Mouse (Mus musculus) cerebellum, adult 8-10 months (tissue): Measurements from ENCODE around the gene Reln.
A peak's percentile ranks its signal among the peaks of the same experiment; 100 is the strongest.

ENCODE experiments used
- DNase-seq: peaks from one replicate; pipeline ENCODE4 v3.0.0; 2022

The Reln gene

DNA sequence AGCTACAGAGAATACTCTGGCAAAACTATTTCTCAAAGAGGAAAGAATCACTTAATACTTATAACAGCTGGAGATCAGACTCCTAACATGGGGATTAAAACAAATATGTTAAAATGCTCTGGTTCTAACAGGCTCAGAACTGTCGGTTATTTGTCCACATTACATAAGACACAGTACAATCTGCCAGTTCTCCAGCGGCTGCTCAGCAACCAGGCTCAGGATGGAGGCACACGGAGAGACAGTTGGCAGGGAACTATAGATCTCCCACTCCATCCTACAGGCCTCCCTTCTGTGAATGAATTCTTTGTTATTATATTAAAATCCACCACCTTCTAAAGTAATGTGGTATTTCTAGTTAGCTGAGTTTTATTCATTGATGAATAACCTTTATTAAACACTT is 37.4 kb downstream of the Reln start:
- peak; percentile 48 for DNase-seq

DNA sequence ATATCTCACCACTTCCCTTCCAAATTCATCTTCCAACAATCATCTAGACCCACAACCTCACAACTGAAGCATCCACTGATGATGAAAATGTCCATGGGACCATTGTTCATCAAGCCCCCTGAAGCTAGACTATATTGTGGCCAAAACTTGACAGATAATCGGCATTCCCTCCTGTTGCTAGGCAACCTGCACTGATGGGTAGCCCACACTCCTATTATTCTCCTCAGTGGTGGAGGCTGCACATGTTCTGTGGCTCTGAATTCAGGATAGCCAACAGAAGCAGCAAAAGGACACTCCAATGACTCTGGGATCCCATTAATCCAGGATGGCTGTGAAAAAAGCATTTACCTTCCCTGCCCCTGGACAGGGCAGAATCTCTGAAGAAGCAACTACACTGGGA is 40.8 kb downstream of the Reln start:
- no peak for DNase-seq

DNA sequence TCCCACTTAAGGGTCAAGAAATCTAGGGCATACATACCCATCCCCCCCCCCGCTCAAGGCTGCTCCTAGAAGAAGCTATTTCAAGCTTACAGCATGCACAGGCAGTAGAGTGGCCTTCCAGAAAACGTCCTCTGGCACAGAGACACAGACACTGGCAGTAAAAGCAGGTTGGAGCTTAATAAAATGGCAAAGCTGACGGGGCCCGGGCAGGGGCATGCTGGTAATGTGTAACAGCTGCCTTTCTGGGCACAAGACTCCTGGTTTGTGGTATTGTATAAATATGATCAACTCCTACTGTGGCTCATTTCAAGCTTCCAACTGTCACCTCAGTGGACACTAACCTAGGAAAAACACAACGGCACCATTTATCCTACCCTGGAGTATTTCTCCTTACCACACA is 42.2 kb downstream of the Reln start:
- DNase-seq = peak; percentile 64

DNA sequence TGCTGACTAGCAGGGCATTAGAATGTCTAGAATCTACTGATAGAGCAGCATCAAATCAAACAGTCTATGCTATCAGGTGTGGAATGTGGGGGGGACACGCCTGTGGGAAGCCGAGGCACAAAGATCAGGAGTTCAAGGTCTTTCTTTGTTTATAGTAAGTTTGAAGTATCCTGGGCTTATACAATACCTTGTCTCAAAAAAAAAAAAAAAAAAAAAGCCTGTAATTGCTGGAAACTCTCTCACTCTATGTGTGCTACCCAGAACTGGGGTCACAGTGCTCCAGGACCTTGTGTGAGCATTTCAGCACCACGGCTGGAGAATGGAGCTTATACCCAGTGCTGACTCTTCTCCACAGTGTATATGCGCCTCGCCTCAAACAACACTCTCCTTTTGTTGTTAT is 43.7 kb downstream of the Reln start:
- no peak for DNase-seq

DNA sequence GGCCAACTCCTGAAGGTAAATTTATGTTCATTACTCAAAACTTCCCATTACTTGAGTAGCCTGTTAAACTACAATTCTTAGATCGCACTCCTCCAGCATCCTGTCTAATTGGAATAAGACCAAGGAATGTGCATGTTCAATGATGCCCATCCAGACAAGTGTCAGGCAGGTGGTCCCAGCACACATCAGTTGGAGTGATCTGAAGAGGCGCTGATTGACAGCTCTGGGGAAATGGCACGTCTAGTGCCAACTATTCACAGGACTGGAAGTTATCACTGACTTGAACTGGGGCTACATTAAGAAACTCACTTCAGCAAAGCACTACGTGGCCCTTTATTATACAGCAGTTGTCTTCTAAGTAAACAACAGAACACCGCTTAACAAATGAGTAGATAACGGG is 44.5 kb downstream of the Reln start:
- no peak for DNase-seq

DNA sequence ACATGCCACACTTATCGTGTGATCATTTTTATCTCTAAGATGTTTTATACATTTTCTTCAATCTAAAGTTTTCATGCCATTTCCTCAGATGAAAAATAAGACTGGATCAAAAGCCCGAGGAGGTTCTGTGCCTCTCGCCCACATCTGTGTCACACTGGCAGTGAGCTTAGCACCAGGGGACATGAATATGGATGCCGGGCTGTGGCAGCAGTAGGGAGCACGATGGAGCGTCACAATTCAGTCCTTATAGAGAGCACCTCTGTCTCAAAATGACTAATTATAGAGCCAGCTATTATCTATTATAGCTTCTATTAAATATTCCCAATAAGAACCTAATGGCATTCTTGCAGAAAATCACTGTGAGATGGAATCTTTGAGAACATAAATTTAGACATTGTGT is 49.3 kb downstream of the Reln start:
- DNase-seq = no peak

DNA sequence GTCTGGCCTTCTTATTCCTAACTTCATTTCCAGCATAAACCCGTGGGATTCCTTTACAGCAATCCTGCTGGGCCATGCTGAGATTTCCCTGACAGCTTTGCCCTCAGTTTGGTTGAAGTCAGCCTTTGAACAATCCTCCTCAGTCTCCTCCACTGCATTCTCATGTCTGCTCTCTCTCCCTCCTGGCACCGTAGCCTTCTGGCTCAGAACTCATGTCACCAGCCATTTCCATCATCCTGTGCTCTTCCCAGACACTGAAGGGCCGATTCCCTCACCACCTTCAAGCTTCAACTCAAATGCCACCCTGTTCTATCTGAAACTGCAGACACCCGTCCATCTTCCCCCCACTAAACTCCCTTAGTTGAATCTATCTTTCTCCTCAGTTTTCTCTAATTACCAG is 53.1 kb downstream of the Reln start:
- DNase-seq = no peak

DNA sequence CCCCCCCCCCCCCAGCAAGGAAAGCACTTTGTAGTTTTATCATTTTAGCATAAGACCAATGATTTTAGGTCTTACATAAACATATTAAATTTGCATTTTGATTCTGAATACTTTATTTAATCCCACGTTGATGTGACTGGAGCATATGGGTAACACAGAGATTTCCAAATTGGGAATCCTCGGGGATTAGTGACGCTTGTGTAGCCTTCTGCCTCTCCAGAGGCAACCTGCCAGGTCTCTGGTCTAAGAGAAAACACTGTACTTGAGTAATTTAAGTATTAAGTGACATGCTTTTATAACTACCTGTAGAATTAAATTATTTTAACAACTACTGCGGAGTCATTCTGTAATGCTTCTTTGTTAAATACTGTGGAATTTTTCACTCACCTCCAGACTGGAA is 59.1 kb downstream of the Reln start:
- DNase-seq = no peak

DNA sequence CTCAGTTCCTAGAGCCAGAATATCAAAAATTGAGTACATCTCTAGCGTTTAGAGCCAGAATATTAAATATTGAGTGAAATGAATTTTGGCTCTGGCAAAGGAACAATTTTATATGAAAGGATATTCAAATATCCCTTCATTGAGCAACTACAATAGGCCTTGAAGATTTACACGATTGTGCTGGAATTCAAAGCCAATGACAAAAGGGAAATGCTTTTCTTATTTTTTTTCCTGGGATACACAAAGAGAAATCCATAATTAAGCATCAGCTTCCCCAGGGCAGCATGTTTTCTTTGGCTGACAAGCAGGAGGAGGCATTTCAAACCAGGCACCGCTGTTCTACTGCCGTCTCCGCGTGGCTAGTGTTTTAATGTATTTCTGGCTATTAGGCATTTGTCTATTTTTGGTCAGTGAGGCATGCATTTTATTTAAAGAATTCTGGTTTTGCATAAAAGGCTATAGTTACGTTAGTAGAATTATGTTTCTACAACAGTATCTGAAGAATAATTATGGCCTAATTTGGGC is 62.3 kb downstream of the Reln start:
- no peak for DNase-seq

DNA sequence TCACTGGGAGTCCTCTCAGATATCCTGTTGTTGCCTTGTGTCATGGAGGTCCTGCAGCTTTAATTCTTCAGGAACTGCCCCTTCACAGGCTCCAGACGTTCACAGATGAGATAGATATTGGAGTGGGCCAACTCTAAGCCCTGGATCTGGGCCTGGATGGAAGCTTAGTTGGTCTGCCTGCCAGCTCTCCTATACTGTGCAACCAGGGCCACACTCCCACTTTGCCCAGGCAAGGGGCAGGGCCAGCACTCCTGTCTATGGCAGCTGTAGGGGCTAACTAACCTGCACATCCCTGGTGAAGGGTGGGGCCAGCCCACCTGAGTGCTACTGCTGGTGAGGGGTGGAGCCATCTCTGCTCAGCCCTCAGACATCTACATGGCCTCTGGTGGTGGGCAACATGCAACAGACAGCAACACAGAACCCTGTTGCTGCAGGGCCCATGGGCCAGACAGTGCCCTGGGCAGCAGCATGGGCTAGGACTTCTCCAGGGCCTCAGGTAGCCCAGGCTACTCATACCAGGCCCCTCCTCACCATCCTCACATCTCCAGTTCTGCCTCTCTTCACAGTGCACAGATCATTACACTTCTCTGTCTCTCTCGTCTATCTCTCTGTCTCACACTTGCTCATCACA is 63.9 kb downstream of the Reln start:
- DNase-seq = no peak

DNA sequence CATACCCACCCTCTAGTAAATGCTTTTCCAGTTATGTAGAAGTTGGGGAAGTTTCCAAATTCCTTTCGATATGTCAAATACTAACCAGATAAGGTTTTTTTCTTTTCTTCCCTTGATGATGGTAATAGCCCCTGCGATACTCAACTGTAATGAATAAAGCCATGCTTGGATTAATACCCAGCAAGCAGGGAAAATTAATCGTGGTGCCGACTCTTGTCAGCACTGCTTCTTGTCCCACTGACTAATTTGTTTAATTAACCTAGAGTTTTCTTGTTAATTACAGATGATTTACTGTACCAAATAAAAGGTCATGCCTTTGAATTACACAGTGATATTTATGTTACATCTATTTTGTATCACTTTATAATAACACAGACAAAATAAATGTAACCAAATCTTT is 65.3 kb downstream of the Reln start:
- no peak for DNase-seq

DNA sequence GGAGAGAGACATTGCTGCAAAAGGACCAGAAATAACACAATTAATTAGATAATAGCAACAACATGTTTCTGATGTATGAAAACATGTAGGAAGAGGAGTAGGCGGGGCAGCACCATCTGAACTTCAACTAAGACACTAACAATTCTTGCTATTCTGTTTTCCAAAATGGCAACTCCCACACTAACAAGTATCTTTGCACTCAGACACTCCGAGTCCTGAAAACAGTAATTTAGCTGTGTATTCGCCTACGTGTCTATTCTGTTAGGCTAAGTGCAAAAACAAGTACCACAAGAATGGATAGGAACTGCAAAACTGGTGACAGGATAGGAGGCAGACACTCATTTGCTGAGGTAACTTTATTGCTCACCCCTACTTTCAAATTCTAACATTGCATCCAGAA is 70.4 kb downstream of the Reln start:
- DNase-seq = no peak

DNA sequence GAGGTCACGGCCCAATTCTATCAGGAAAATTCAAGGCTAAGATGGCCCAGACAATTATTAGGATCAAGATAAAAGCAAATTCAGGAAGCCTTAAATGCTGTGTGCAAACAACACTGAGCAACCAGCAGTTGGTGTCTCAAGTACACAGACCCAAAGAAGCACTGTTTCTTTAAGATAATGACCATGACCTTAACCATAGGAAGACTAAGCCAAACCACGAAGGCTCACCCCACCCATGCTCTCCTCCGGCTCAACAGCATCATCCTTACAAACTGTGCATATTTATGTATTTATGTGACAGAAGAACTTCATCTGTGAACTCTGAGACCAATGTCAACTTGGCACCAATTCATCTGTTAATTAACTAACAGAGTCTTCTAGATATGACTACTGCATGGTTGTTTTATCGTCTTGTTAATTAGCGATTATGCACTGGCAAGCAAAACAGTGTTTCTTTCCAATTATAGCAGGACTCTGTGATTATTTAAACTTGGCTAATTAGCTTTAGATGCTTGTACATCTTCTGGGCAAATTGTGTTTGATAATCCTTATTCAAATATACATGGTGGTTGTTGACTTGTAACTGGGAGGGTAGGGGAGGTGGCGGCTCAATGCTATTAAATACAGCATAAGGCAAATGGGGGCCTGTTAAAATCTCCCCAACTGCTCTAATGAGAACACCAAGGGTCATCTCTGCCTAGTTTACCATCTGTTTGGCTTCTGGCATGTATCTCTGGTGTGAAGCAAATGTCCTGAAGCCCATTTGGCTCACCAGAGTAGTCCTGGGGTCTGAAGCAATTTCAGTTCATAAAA is 77.8 kb downstream of the Reln start:
- DNase-seq = peak; percentile 57

DNA sequence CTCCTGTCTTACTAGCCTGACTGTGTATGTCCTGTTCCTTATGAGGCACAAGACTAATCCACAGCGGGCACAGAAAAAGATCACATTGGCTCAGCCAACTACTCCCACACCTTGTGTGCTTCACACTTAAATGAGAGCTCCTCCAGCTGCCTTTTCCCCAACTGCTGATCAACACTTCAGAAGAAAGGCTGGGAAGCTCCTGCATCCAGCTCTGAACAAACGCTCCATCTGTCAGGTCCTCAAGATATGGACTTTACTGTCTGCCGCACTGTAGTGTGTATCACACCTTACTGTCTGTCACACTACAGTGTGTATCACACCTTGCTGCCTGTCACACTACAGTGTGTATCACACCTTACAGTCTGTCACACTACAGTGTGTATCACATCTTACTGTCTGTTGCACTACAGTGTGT is 82.1 kb downstream of the Reln start:
- DNase-seq = no peak

DNA sequence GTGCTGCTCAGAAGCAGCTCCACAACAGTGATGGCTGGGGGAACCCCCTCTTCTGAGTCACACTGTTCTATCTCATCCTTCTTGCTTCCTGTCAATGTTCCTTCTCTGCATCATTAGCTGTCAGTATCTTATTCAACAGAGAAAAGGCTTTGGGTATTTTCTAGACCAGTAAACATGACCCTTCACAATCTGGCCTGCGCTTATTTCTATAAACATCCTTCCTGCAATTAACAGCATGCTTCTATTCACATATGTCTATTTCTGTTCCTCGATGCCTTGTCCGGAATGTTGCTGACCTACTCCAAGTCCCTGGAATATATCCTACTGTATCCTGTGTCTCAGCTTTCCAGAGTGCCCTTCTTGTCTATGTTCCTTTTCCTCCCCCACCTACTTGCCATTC is 89.2 kb downstream of the Reln start:
- no peak for DNase-seq

DNA sequence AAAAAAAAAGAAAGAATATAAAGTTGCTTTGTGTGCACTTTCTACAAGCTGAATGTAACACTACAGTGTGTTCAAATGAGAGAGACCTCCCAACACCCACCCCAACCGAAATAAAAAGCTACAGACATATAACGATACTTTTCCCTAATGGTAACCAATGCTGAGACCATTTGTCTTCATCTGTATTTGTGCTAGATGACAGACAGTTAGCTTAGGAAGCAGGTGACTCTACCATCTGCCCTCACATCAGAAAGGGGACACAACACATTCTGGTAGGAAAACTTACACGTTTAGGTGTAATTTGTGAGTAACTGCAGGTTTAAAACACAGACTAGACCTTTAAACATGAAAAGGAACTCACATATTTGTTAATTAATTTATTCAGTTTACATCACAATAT is 90.6 kb downstream of the Reln start:
- DNase-seq = no peak

DNA sequence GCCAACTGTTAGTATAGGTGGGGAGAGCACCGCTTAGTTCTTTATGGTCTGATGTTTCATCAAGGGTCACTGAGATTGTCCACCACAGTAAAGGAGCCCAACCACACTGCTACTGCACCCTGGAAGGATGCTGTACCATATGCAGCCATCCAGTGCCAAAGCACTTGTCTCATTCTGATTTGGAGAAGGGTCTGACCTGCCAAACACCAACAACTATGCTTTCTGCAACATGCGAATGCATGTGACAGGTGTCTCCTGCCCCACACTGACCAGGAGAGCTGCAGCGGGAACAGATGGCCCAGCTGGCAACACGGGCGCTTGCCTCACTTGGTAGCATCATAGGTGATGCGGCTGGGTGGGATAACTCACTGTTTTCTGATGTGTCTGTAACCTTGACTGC is 91.2 kb downstream of the Reln start:
- peak; percentile 79 for DNase-seq

DNA sequence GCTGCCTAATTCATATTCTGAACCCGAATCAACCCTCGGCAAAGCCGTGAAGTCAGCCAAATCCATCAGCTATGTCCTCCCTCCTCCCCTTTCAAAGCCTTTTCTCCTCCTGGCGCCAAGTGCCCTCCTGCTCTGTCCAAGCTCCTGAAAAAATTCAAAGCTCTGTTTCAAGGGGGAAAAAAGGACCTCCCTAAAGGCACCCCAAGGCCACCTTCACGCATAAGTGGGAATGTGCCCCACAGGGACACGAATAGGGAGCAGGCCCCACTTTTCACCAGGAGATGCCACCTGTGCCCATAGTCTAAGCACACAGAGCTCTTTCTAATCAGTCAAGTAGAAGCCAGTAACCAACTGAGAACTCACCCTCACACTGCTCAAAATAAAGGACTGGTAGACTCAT is 96.7 kb downstream of the Reln start:
- peak; percentile 51 for DNase-seq

DNA sequence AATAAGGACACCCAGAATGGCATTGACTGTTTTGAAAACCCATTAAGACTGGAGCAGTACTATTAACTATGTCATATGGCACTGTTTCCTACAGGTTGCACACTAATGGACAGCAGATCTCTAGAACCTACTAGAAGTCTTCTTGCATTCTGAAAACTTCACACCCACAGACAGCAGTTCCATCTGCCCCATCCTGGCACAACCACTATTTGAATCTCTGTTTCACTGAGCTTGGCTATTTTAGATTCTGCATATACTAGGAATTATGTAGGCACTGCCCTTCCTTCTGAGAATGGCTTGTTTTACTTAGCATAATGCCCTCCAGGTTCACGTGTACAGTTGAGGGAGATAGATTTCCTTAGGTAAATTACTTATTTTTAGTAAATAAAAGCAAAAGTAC is 99.4 kb downstream of the Reln start:
- no peak for DNase-seq

DNA sequence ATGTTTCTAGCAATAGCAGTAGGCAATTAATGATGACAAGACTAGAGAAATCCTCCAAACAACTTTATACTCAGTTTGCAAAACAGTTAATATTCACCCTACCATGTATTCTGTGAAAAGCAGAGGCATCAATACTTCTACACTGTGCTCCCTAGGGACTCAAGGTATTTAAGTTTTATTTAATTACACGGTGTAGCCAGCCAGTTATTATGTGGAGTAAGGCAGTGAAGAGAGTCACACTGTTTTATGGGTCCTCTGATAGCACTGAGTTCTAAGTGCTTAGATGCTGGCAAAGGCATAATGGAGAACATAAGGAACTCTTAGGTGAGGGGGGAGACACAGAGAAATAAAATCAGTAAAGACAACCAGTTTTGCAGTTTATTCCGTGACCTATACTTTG is 101.0 kb downstream of the Reln start:
- no peak for DNase-seq

DNA sequence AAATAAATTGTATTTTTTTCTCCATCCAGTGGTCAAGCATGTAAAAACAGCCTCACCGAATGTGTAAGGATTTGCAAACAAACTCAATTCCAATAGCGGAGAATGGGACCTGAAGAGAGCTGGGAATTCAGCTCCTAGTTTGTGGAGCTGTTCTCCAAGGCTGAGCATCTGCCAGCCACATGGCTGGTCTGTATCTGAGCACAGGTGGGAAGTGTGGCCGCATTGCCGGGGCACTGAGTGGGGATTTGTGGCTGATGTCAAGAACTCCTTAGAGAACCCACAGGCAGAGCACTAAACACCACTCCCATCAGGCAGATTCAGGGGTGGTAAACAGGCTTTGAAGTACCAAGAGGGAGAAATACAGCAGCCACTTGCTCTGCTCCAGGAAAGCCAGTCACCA is 102.9 kb downstream of the Reln start:
- no peak for DNase-seq

DNA sequence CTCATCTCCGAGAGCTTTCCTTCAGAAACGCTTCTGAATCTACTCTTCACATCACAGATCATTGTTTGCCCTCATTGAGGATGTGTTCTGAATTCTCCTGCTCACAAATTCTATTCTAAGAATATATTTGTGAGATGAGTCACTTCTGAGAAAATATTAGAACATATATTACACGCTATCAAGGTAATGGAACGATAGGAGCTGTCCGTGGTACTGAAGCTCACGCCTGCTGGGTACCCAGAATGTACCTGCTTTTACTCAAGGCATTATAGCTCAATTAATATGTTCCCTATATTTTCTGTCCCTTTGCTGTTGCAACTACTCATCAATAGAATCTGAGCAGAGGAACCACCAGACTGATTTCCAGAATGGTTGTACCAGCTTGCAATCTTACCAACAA is 107.7 kb downstream of the Reln start:
- no peak for DNase-seq

DNA sequence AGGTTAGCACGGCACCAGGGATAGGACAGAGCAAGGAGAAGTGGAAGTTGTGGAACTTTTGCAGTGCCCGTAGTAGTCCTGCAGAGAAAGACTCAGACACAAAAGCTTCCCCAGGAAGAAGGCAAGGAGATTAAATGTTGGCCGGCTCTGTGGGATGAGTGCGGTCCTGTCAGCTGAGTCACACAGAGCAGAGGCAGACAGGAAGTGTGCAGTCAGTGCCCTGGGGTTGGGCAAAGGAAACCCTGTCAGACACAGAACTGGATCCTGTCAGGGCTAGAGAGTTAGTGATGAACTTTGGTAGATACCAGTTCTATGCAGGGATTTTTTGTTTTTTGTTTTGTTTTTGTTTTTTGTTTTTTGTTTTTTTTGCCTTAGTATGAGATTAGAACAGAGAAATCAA is 120.0 kb downstream of the Reln start:
- no peak for DNase-seq

DNA sequence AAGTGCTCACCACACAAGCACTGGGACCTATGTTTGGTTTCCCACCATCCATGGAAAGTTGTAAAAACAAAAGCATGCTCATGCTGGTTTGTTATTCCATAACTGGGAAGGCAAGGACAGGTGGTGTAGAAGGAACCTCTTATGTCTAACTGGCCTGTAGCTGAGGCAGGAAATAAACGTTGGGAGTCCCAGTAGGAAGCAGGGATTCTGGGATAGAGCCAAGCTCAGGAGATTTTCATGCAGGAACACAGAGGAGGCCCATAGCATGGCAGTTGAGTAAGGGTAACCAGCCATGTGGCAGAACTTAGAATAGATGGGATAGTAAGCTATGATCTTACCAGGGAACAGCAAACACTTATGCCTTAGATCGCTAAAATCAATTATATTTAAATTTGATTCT is 120.6 kb downstream of the Reln start:
- no peak for DNase-seq
